Mouse (Mus musculus) hindbrain, embryonic 10.5 days (tissue): ENCODE data around the gene Bsn. TPM values are rescaled to one million over a fixed set of nuclear protein-coding genes. Genes with fewer than 3 reads are reported as not detected.
A peak's percentile ranks its signal among the peaks of the same experiment; 100 is the strongest.

Experiments used
- DNase-seq: peaks from one replicate; pipeline ENCODE4 v3.0.0-alpha.2; 2017; ENCODE audit warnings: low spot score
- H3K27ac ChIP-seq: fragments of 300-500 bp; sonication (generic); 2 replicates; pipeline ENCODE4 v1.5.1; 2016; ENCODE audit warnings: mild to moderate bottlenecking, moderate library complexity
- H3K27me3 ChIP-seq: fragments of 300-500 bp; sonication (generic); 2 replicates; pipeline ENCODE4 v1.6.1; 2016; ENCODE audit warnings: mild to moderate bottlenecking; ENCODE audit not compliant: poor library complexity, insufficient read depth, severe bottlenecking
- H3K36me3 ChIP-seq: fragments of 300-500 bp; sonication (generic); 2 replicates; pipeline ENCODE4 v1.6.1; 2016; ENCODE audit warnings: mild to moderate bottlenecking, moderate library complexity
- H3K4me1 ChIP-seq: fragments of 300-500 bp; sonication (generic); replicated peaks from 2 replicates; pipeline ENCODE4 v1.6.1; 2016; ENCODE audit warnings: mild to moderate bottlenecking
- H3K4me3 ChIP-seq: fragments of 300-500 bp; sonication (generic); 2 replicates; pipeline ENCODE4 v1.5.1; 2016; ENCODE audit warnings: mild to moderate bottlenecking, moderate library complexity
- H3K9me3 ChIP-seq: fragments of 300-500 bp; sonication (generic); 2 replicates; pipeline ENCODE4 v1.6.1; 2016; ENCODE audit warnings: mild to moderate bottlenecking, moderate library complexity
- WGBS: fragments of 180-500 bp; shearing (Covaris S2); methylation state at CpG from one replicate; pipeline ENCODE4 v1.1.7; 2016; 5-methylcytosine and 5-hydroxymethylcytosine counted together
- polyA plus RNA-seq: library from polyadenylated mRNA; unstranded; fragments of >200 nt; fragmentation: Nextera tagmentation; extraction: Ambion mirVana; gene quantifications from 2 replicates; pipeline ENCODE4 v1.2.1, GENCODE M21; 2016

Gene Bsn
- polyA plus RNA-seq, 1 experiment from 2014 or later, result 2.4 TPM

DNA sequence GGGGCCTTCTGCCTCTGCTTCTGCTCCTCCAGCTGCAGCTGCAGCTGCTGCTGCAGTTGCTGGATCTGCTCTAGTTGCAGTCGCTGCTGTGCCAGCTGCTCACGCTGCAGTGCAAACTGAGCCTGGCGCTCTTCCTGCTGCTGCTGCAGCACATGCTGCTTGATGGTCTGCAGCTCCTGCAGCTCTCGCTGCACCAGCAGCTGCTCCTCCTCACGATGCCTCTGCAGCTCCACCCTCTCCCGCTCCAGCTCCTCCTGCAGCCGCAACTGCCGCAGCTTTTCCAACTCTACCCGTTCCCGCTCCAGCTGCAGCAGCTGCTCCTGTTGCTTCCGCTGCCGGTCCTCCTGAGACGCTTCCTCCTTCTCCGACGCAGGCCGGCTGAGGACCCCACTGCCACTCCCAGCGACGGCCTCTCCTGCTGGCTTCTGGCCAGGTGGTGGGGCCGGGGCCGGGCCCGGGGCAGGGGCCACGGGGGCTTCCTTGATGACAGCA is 79.0 kb downstream of the Bsn start:
- Histone ChIP-seq H3K27me3 (peaks cover 76% of the 10 kb centered on the region), H3K36me3 (peaks cover 85% of the 10 kb centered on the region), H3K4me3 (peak overlapping the region; percentile 47), H3K9me3 (no peaks in the 10 kb centered on the region), H3K27ac (peak overlapping the region; percentile 76), H3K4me1 (peaks cover 41% of the 10 kb centered on the region)
- DNase-seq, result peak; percentile 43
- 13% methylated on average over 22 of the region's 22 CpGs for WGBS

DNA sequence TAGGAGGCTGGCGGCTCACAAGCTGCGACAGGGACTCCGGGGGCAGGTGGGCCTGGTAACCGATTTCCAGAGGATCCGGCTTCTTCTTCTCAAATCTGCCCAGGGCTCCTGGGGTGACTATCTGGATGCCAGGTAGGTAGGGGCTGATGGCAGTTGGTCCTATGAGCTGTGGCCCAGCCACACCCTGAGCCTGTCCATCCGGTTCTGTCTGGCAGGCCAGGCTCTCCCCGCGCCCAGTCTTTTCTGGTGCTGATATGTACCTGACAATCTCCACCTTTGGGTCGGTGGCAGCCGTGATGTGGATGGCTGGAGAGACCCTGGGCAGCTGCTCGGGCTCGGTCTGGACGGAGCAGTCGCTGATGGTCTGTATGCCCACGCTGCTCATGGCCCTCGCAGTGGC is 80.0 kb downstream of the Bsn start:
- 86% methylated on average over 16 of the region's 16 CpGs for WGBS
- no peak for DNase-seq
- peaks cover 74% of the 10 kb centered on the region for H3K27me3 ChIP-seq
- H3K36me3 ChIP-seq, result peaks cover 80% of the 10 kb centered on the region
- H3K27ac ChIP-seq, result 0 out of 2 replicates have a peak overlapping the region, but pooled peaks have one; percentile 76
- no peak overlapping the region for H3K4me3 ChIP-seq
- H3K4me1 ChIP-seq, result peaks cover 48% of the 10 kb centered on the region
- H3K9me3 ChIP-seq, result no peaks in the 10 kb centered on the region

- WGBS, result 95% methylated on average over 16 of the region's 16 CpGs
- no peak for DNase-seq
- Histone ChIP-seq H3K27me3 (peaks cover 51% of the 10 kb centered on the region), H3K36me3 (peaks cover 70% of the 10 kb centered on the region), H3K4me1 (peaks cover 55% of the 10 kb centered on the region), H3K4me3 (no peak overlapping the region), H3K9me3 (no peaks in the 10 kb centered on the region), H3K27ac (no peak overlapping the region)
Observed at GRCm38 (mm10) chr9:108107867-108108266, 82.3 kb downstream of the Bsn start.

GRCm38 (mm10) chr9:108106090-108106489 is 84.1 kb downstream of the Bsn start:
- DNase-seq, result no peak
- Histone ChIP-seq H3K27me3 (peaks cover 33% of the 10 kb centered on the region), H3K27ac (0 out of 2 replicates have a peak overlapping the region, but pooled peaks have one; percentile 83), H3K4me3 (no peak overlapping the region), H3K9me3 (no peaks in the 10 kb centered on the region), H3K36me3 (peaks cover 61% of the 10 kb centered on the region; the same call in 1 of the 2 replicates), H3K4me1 (peaks cover 45% of the 10 kb centered on the region)
- 90% methylated on average over 23 of the region's 23 CpGs for WGBS

GRCm38 (mm10) chr9:108105549-108105863 is 84.7 kb downstream of the Bsn start:
- DNase-seq, result no peak
- H3K4me1 ChIP-seq, result peaks cover 39% of the 10 kb centered on the region
- H3K4me3 ChIP-seq, result peak overlapping the region; percentile 22; the same call in 1 of the 2 replicates
- peaks cover 55% of the 10 kb centered on the region; the same call in 1 of the 2 replicates for H3K36me3 ChIP-seq
- 70% methylated on average over 12 of the region's 12 CpGs for WGBS
- peak overlapping the region; percentile 83 for H3K27ac ChIP-seq
- H3K9me3 ChIP-seq, result no peaks in the 10 kb centered on the region
- peaks cover 28% of the 10 kb centered on the region for H3K27me3 ChIP-seq

- H3K27ac ChIP-seq, result peak overlapping the region; percentile 83
- H3K27me3 ChIP-seq, result peaks cover 22% of the 10 kb centered on the region
- WGBS, result 30% methylated on average over 31 of the region's 31 CpGs
- peaks cover 35% of the 10 kb centered on the region for H3K4me1 ChIP-seq
- peaks cover 49% of the 10 kb centered on the region; the same call in 1 of the 2 replicates for H3K36me3 ChIP-seq
- H3K4me3 ChIP-seq, result peak overlapping the region; percentile 22; the same call in 1 of the 2 replicates
- peak; percentile 40 for DNase-seq
- no peaks in the 10 kb centered on the region for H3K9me3 ChIP-seq
Observed at GRCm38 (mm10) chr9:108104766-108105548, 85.2 kb downstream of the Bsn start.

- Histone ChIP-seq H3K4me1 (peaks cover 35% of the 10 kb centered on the region), H3K9me3 (no peaks in the 10 kb centered on the region), H3K36me3 (peaks cover 26% of the 10 kb centered on the region; the same call in 1 of the 2 replicates), H3K4me3 (no peak overlapping the region), H3K27ac (no peak overlapping the region), H3K27me3 (no peaks in the 10 kb centered on the region)
- WGBS, result 78% methylated on average over 8 of the region's 8 CpGs
- no peak for DNase-seq
Observed at GRCm38 (mm10) chr9:108099619-108100018, 90.6 kb downstream of the Bsn start.

GRCm38 (mm10) chr9:108095949-108096712 is 94.1 kb downstream of the Bsn start:
- Histone ChIP-seq H3K4me1 (peaks cover 49% of the 10 kb centered on the region), H3K4me3 (peak overlapping the region; percentile 94; the same call in 1 of the 2 replicates), H3K27me3 (no peaks in the 10 kb centered on the region), H3K27ac (no peak overlapping the region), H3K9me3 (no peaks in the 10 kb centered on the region), H3K36me3 (peaks cover 27% of the 10 kb centered on the region)
- no peak for DNase-seq
- WGBS, result 63% methylated on average over 10 of the region's 10 CpGs

DNA sequence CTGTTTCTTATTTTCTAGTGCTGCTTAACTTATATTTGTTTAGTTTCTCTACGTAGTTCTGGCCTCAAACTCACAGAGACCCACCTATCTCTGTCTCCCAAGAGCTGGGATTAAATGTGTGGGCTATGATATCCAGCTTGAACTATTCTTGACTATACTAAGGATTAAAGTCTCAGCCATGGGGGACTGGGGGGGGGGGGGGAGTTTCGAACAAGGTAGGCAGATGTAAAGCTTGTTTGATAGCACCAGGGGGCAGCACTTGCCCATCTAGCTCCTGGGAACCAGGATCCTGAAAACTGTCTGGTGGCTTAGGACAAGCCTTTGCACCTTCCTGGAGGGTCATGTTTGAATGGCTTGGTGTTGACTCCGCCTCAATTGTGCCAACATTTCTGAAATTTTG is 94.7 kb downstream of the Bsn start:
- peak; percentile 69 for DNase-seq
- Histone ChIP-seq H3K36me3 (peaks cover 33% of the 10 kb centered on the region), H3K27ac (peak overlapping the region; percentile 93), H3K27me3 (no peaks in the 10 kb centered on the region), H3K4me1 (peaks cover 49% of the 10 kb centered on the region), H3K9me3 (no peaks in the 10 kb centered on the region), H3K4me3 (peak overlapping the region; percentile 94)
- 12% methylated on average over 3 of the region's 3 CpGs for WGBS

GRCm38 (mm10) chr9:108094998-108095411 is 95.2 kb downstream of the Bsn start:
- Histone ChIP-seq H3K4me3 (peak overlapping the region; percentile 94), H3K4me1 (peaks cover 49% of the 10 kb centered on the region), H3K27ac (peak overlapping the region; percentile 93), H3K27me3 (no peaks in the 10 kb centered on the region), H3K36me3 (peaks cover 38% of the 10 kb centered on the region), H3K9me3 (no peaks in the 10 kb centered on the region)
- whole genome bisulfite sequencing, result under 1% methylated on average over 16 of the region's 16 CpGs
- DNase-seq, result peak; percentile 52

- DNase-seq, result peak; percentile 96
- Histone ChIP-seq H3K4me1 (peaks cover 45% of the 10 kb centered on the region), H3K27me3 (no peaks in the 10 kb centered on the region), H3K9me3 (no peaks in the 10 kb centered on the region), H3K27ac (peak within 1 kb of the TSS; percentile 93), H3K4me3 (peak within 1 kb of the TSS; percentile 94), H3K36me3 (peaks cover 41% of the 10 kb centered on the region)
- under 1% methylated on average over 52 of the region's 52 CpGs for WGBS
Observed at GRCm38 (mm10) chr9:108094184-108094941, 95.8 kb downstream of the Bsn start, which contains the start of gene Apeh. Gene Apeh (minus strand): TSS chr9:108094606.

- 80% methylated on average over 10 of the region's 10 CpGs for WGBS
- H3K4me1 ChIP-seq, result peaks cover 38% of the 10 kb centered on the region
Observed at GRCm38 (mm10) chr9:108093586-108093985, 96.6 kb downstream of the Bsn start.

More at GRCm38 (mm10) chr9:108093586-108093985, 96.6 kb downstream of the Bsn start:
- no peak for DNase-seq
- Histone ChIP-seq H3K36me3 (peaks cover 45% of the 10 kb centered on the region), H3K9me3 (no peaks in the 10 kb centered on the region), H3K27me3 (no peaks in the 10 kb centered on the region), H3K4me3 (peak overlapping the region; percentile 94), H3K27ac (peak overlapping the region; percentile 93)
